Mouse (Mus musculus) liver, postnatal 0 days (tissue): ENCODE measurements at regions not wholly inside any gene's neighbourhood (a gene's known extent, or its start where the extent isn't known, plus 50 kb on each side); places are given as distances from the start of the nearest gene placed in this dataset.

Source experiments
- ATAC-seq: fragments of 200-750 bp; cut with Nextera tagmentation; 2 replicates; pipeline ENCODE4 v1.8.0; 2017; ENCODE audit warnings: mild to moderate bottlenecking, moderate library complexity
- DNase-seq: peaks from one replicate; pipeline ENCODE4 v3.0.0-alpha.2; 2016
- H3K27ac ChIP-seq: fragments of 300-500 bp; sonication (generic); 2 replicates; pipeline ENCODE4 v1.5.1; 2014; ENCODE audit warnings: antibody characterized with exemption, moderate library complexity, mild to moderate bottlenecking, low read depth
- H3K27me3 ChIP-seq: fragments of 300-500 bp; sonication (generic); 2 replicates; pipeline ENCODE4 v1.6.1; 2014; ENCODE audit warnings: low read length, control low read depth, mixed read lengths; ENCODE audit not compliant: insufficient read depth
- H3K36me3 ChIP-seq: fragments of 300-500 bp; sonication (generic); replicated peaks from 2 replicates; pipeline ENCODE4 v1.6.1; 2014; ENCODE audit warnings: mild to moderate bottlenecking, control low read depth, low read length, moderate library complexity, mixed read lengths; ENCODE audit not compliant: insufficient read depth
- H3K4me1 ChIP-seq: fragments of 300-500 bp; sonication (generic); 2 replicates; pipeline ENCODE4 v1.6.1; 2014; ENCODE audit warnings: antibody characterized with exemption, mild to moderate bottlenecking, control low read depth; ENCODE audit not compliant: insufficient read depth
- H3K4me2 ChIP-seq: fragments of 300-500 bp; sonication (generic); 2 replicates; pipeline ENCODE4 v1.6.1; 2014; ENCODE audit warnings: low read depth, mild to moderate bottlenecking, low read length, moderate library complexity, mixed read lengths
- H3K4me3 ChIP-seq: fragments of 300-500 bp; sonication (generic); 2 replicates; pipeline ENCODE4 v1.5.1; 2014; ENCODE audit warnings: low read depth, low read length
- H3K9ac ChIP-seq: fragments of 300-500 bp; sonication (generic); replicated peaks from 2 replicates; pipeline ENCODE4 v1.6.1; 2014; ENCODE audit warnings: mild to moderate bottlenecking, moderate library complexity
- H3K9me3 ChIP-seq: fragments of 300-500 bp; sonication (generic); 2 replicates; pipeline ENCODE4 v1.6.1; 2016; ENCODE audit warnings: mild to moderate bottlenecking, control low read depth, low read length, mixed read lengths
- CTCF ChIP-seq: sonication (generic); IDR thresholded peaks from 2 replicates; pipeline ENCODE4 v1.5.1; 2016; ENCODE audit warnings: antibody characterized with exemption, low read depth
- EP300 ChIP-seq: IDR thresholded peaks from 2 replicates; pipeline ENCODE4 v1.6.1; 2016; ENCODE audit warnings: antibody characterized with exemption, low read depth, mild to moderate bottlenecking
- WGBS: fragments of 180-500 bp; shearing (Covaris S2); extraction: QIAGEN DNeasy Blood & Tissue Kit; methylation state at CpG from one replicate; pipeline ENCODE4 v1.1.7; 2014; ENCODE audit not compliant: insufficient replicate concordance; 5-methylcytosine and 5-hydroxymethylcytosine counted together

DNA sequence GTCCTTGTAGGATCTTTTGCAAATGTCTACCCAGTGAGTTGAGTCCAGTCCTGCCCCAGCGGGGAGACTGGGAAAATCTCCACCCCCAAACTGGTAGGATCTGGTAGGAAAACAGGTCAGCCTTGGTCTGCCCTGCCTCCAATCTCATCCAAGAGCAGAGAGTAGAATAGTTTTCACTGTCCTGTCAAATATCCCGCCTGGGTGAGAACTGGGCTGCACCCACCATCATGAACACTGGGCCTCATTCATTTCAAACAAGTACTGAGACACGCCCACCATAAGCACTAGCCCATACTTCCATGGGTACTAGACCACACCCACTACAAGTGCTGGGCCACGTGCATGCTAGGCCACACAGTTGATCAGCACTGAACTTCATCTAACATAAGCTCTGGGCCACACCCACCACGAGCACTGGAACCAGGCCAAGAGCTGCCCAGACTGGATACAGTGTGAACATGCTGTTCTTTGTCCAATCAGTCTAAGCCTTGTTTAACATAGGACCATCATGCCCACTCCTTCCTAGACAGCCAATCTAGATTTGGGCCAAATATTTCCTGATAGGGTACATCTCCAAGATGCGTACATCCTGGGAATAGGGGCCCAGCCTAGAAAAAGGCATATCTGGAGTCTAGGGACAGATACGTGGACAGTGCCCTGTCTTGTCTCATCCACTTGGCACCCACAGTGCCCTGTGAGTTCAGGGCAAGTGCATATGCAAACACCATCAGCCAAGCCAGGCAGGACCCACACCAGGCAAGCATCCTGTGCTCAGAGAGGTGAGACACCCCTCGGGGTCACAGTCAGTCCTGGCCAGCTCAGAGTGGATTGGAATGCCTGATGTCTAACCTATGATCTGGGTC, 56.2 kb upstream of the Slco4a1 start:
- no peak overlapping the region for H3K27ac ChIP-seq
- no peak overlapping the region for H3K4me3 ChIP-seq
- H3K36me3 ChIP-seq = no peaks in the 10 kb centered on the region
- H3K27me3 ChIP-seq = no peaks in the 10 kb centered on the region
- ATAC-seq (no peak), DNase-seq (no peak)
- no peak overlapping the region for H3K9ac ChIP-seq
- H3K4me1 ChIP-seq = no peaks in the 10 kb centered on the region
- no peaks in the 10 kb centered on the region for H3K9me3 ChIP-seq
- WGBS = 61% methylated on average over 8 of the region's 8 CpGs
- TF ChIP-seq EP300 = no peak
- no peak overlapping the region for H3K4me2 ChIP-seq

DNA sequence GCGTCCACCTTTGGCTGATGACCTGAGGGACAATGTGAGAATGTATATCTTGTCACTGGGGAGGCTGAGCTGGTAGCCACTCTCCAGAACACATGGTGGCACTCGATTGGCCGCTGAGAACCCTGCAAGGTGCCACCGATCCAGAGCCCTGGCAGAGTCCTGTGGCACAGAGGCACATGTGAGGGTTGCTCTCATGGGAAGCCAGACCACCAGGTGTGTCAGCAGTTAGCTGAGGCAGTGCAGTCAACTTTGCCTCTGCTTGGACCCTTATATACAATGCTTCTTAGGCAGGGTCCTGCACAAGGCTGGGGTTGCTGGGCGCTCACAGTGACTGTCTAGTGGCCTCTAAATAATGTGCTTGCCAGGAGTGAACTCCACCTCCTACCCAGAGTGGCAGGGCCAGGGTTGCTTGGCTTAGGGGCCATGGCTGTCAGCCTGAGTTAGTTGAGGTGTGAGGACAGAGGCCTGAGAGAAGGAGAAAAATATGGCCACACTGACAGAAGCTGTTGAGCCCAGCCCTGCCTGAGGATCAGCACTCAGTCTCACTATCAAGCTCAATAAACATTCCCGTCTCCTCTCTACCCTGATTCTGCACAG, 57.1 kb upstream of the Slco4a1 start:
- H3K9ac ChIP-seq = no peak overlapping the region
- 77% methylated on average over 6 of the region's 6 CpGs for WGBS
- DNase-seq (no peak), ATAC-seq (no peak)
- H3K27ac ChIP-seq = no peak overlapping the region
- no peaks in the 10 kb centered on the region for H3K9me3 ChIP-seq
- H3K4me2 ChIP-seq = no peak overlapping the region
- no peaks in the 10 kb centered on the region for H3K4me1 ChIP-seq
- no peaks in the 10 kb centered on the region for H3K36me3 ChIP-seq
- TF ChIP-seq CTCF (no peak), EP300 (no peak)
- no peaks in the 10 kb centered on the region for H3K27me3 ChIP-seq
- H3K4me3 ChIP-seq = no peak overlapping the region

GRCm38 (mm10) chr2:180398481-180398754, 57.6 kb upstream of the Slco4a1 start:
- no peak for TF ChIP-seq EP300
- Histone ChIP-seq H3K36me3 (no peaks in the 10 kb centered on the region), H3K9ac (no peak overlapping the region), H3K4me1 (no peaks in the 10 kb centered on the region), H3K27ac (no peak overlapping the region), H3K27me3 (no peaks in the 10 kb centered on the region), H3K9me3 (no peaks in the 10 kb centered on the region), H3K4me3 (no peak overlapping the region), H3K4me2 (no peak overlapping the region)
- no peak for DNase-seq
- 83% methylated on average over 4 of the region's 4 CpGs for WGBS
- no peak for ATAC-seq

DNA sequence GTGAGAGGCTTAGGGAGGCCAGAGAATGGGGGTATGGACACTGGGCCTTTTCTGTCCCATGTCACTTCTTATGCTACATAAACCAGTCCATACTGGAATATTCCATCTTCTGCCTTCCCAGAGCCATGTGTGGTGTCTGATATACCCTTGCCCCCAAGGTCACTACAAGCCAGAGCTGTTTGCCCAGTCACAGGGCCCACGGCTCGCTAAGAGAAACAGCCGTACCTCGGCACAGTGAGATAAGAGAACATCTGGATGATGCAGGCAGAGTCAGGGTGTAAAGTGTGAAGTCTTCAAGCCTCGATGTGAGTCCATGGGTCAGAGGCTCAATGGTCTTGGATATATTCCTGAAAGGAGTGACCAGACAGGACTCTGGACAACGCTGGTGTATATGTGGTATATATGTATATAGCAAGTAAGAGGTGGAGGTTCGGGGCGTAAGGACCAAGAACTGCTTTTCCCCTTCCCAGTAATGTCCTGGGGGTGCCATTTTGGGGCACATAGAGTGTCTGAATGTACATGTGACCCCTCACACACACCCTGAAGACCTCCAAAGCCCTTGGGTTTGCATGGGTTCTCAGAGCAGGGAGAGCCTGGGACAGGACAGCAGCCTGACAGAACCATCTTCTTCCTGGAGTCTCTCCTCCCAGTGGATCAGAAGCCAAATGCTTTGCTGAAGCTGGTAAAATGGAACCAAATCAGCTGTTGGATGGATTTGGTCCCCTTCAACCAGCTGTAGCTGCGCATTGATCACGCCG, 58.1 kb upstream of the Slco4a1 start:
- H3K36me3 ChIP-seq = no peaks in the 10 kb centered on the region
- no peaks in the 10 kb centered on the region for H3K4me1 ChIP-seq
- no peak overlapping the region for H3K4me2 ChIP-seq
- no peaks in the 10 kb centered on the region for H3K27me3 ChIP-seq
- no peak for ATAC-seq
- no peak overlapping the region for H3K9ac ChIP-seq
- 71% methylated on average over 11 of the region's 11 CpGs for WGBS
- DNase-seq = no peak
- H3K27ac ChIP-seq = no peak overlapping the region
- no peak overlapping the region for H3K4me3 ChIP-seq
- H3K9me3 ChIP-seq = no peaks in the 10 kb centered on the region
- no peak for TF ChIP-seq EP300

DNA sequence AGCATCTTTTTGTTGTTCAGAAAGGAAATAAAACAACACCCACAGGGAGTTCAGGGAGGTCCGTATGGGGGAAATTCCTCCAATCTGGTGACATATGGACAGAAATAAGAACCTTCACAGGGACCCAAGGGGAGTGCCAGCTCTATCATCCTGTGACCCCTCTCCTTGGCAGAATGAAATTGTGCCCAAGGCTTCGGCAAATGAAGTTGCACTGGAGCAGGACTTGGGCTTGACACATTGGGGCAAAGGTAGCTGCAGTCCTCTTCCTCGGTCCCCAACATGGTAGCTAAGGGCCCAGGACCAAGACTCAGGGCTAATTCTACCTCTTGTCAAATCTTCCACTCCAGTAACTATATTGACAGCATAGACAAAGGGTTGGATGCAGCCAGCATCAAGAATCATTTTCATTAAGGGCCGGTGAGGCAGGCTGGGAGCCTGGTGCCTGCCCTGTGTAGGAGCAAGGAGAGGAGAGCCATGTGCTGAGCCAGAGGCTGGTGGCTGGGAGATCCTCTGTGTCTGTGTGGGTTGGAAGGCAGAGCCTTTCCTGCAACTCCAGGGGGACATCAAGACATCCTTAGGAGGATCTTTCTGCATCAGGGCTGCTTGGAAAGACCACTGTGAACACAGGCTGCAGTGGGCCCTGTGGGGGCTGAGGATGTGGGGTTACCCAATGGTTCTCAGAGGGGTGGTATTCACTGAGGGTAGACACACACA, 59.2 kb upstream of the Slco4a1 start:
- Histone ChIP-seq H3K9ac (no peak overlapping the region), H3K27me3 (no peaks in the 10 kb centered on the region), H3K4me1 (no peaks in the 10 kb centered on the region), H3K4me2 (no peak overlapping the region), H3K4me3 (no peak overlapping the region), H3K27ac (no peak overlapping the region), H3K36me3 (no peaks in the 10 kb centered on the region), H3K9me3 (no peaks in the 10 kb centered on the region)
- no peak for TF ChIP-seq EP300
- no peak for TF ChIP-seq CTCF
- 64% methylated on average over 4 of the region's 4 CpGs for WGBS
- no peak for DNase-seq
- ATAC-seq = no peak

GRCm38 (mm10) chr2:180396211-180396610, 59.8 kb upstream of the Slco4a1 start:
- H3K27me3 ChIP-seq = no peaks in the 10 kb centered on the region
- H3K27ac ChIP-seq = no peak overlapping the region
- no peak overlapping the region for H3K4me3 ChIP-seq
- no peak for ATAC-seq
- H3K4me2 ChIP-seq = no peak overlapping the region
- TF ChIP-seq EP300 (no peak), CTCF (no peak)
- WGBS = 77% methylated on average over 3 of the region's 3 CpGs
- H3K4me1 ChIP-seq = no peaks in the 10 kb centered on the region
- no peaks in the 10 kb centered on the region for H3K36me3 ChIP-seq
- no peak for DNase-seq
- no peak overlapping the region for H3K9ac ChIP-seq
- no peaks in the 10 kb centered on the region for H3K9me3 ChIP-seq
